Mouse (Mus musculus) cerebellum, adult 9-11 months (tissue): Measurements from ENCODE around the gene Hecw1.

ENCODE experiments used
- DNase-seq: peaks from one replicate; pipeline ENCODE4 v3.0.0; 2022

Gene Hecw1

GRCm38 (mm10) chr13:14522906-14523269, at the start of gene Hecw1:
Gene Hecw1 (minus strand): TSS chr13:14523228.
- DNase-seq: no peak

DNA sequence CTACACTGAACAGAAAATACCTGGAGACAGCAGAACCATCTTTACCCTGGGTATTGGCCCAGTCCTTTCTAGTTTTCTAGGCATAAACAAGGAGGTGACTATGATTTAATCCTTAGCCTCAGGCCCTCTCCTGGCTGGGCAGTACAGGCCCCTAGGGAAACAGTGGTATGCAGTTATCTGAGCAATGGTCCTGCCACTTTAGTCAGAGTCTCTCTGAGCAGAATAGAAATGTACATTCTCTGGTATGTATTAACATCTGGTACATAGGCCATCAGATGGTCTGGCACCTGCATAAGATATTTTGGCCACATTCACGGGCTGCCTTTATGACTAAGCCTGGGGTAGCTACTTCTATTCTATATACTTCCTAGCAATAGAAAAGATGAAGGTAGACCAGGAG, 38.3 kb upstream of the Hecw1 start:
- DNase-seq: no peak

DNA sequence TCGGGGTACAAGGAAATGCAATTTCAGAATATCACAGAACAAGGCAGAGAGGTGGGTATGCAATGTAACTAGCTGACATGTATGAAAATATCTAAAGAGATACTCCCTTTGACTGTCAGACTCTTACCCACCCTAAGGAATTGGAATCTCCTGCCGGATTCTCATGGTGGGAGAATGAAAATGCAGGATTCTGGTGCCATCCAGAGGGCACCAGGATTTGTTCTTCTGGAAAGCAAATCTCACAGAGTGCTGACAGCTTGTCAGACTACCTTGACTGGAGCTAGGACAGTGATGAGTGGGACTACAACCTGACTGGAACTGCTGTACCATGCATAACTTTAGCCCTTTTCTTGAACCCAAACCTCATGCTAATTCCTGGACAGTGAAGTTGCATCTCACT, 29.6 kb upstream of the Hecw1 start:
- DNase-seq: no peak

- no peak for DNase-seq
Observed at GRCm38 (mm10) chr13:14542860-14543259, 19.8 kb upstream of the Hecw1 start.

DNA sequence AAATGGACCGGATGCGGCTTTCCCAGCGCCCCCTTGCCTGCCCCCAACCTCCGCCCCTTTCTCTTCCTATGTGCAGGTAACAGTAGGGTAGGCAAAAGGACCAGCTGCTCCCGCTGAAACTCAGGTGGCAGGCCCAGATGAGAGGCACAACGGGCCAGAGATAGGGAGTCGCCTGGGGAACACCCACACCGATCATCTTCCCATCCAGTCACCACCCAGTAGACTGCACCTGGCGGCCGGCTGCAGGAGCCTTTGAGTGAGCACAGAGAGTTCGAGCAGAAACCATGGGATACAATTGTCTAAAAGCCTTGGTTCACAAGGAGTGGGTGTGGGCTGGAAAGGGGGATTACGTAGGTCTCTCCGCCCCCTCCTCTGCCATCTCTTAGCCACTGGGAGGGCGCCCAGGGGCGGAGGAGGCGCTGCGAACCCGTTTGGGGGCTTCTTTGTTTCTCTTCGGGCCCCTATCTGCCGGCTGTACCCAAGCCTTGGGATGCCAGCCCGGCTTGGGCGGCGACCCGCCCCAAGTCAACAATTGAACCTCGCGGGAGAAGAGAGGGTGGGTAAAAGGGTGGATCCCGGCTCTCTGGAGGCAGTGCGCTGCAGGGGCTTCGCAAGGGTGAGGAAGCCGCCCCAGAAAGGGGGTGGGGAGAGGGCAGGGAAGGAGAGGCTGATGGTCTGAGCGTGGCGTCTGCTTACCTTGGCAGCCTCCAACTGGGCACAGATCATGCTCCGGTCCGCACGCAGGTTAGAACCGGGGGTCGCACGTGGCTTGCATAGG, 711 bp downstream of the Hecw1 start:
- peak; percentile 74 for DNase-seq

GRCm38 (mm10) chr13:14521746-14522127, 1.3 kb downstream of the Hecw1 start:
- peak; percentile 56 for DNase-seq

GRCm38 (mm10) chr13:14519605-14520004, 3.4 kb downstream of the Hecw1 start:
- DNase-seq: no peak

GRCm38 (mm10) chr13:14517478-14517877, 5.5 kb downstream of the Hecw1 start:
- DNase-seq: no peak

DNA sequence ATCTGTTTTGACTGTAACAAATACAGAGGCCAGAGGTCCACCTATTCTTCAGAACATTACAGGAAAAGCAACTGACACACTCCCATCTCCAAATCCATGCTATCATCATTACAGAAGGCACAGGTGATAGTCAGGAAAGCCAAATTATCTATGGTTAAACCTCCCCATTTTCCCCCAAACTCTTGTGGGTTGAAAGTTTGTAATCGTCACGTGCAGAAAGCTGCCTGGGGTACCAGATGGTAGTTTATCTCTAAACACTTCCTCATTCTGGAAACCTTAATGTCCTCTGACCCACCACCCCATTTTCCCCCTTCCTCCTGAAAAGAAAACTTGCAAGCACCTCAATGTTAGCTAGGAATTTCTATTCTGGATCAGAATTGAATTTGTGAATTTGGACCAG, 7.9 kb downstream of the Hecw1 start:
- DNase-seq: no peak

DNA sequence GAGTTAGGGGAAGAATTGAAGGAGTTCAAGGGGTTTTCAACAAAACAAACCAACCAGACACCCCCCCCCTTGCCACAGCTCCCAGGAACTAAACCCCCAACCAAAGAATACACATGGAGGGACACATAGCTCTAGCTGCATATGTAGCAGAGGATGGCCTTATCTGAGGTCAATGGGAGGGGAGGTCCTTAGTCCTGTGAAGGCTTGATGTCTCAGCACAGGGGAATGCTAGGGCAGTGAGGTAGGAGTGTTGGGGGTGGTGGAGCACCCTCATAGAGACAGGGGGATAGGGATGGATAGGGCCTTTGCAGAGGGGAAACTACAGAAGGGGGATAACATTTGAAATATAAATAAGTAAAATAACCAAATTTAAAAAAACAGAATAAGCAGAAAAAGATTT, 9.1 kb downstream of the Hecw1 start:
- no peak for DNase-seq

- DNase-seq: no peak
Observed at GRCm38 (mm10) chr13:14506765-14507164, 16.3 kb downstream of the Hecw1 start.

- DNase-seq: no peak
Observed at GRCm38 (mm10) chr13:14500251-14500650, 22.8 kb downstream of the Hecw1 start.

DNA sequence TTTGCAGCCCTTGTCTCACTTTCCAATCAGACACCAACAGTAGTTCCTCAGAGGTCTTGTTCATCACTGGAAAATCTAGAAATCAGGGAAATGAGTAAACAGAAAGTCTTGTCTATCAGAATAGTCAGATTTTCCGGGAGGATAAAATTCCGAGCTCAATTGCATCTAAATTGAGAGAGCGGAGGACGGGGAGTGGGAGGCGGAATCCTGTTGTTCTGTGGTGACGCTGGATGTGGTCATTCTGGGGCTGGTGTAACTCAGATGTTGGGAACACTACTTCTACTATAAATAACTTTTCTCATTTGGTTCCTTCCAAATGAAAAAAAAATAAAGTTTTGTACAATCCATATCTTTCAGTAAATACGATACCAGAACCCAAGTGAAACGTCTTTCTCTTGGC, 24.2 kb downstream of the Hecw1 start:
- DNase-seq: no peak

DNA sequence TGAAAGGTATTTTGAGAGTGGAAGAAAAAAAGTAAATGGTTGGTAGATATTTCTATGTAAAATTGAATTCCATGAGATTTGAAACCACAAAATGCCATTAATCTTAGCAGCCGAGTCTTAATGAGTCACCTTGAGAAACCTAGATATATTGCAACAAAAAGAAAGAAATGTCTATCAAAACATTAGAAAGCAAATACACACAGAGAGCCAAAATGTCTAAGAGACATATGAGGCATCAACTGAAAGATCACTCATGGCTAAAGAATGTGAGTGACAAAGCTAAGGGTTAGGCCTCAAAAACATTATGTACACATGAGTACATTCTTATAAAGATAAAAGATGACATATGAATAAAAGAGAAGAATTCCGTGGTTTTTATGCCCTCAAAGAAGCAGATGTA, 26.1 kb downstream of the Hecw1 start:
- DNase-seq: no peak

GRCm38 (mm10) chr13:14487812-14488211, 35.2 kb downstream of the Hecw1 start:
- DNase-seq: no peak

- DNase-seq: no peak
Observed at GRCm38 (mm10) chr13:14471121-14471520, 51.9 kb downstream of the Hecw1 start.

DNA sequence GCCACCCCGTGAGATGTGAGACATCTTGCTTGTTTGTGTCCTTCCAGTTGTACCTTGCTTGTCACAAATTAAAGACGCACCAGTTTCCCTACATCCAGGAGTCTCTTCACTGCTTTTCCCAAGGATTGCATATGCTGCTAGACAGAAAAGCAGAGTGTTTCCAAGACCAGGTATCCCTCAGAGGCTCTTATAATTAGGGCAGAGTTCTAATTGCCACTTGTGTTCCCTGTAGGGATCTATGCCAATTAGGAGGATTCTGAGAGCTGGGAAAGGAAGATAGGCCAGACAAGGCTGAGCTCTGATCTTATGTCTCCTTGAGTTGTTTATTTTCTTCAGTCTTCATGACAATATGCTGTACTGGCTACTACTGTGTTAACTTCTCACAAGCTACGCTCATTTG, 55.5 kb downstream of the Hecw1 start:
- DNase-seq: no peak

- no peak for DNase-seq
Observed at GRCm38 (mm10) chr13:14461036-14461435, 62.0 kb downstream of the Hecw1 start.

GRCm38 (mm10) chr13:14457043-14457442, 66.0 kb downstream of the Hecw1 start:
- no peak for DNase-seq

DNA sequence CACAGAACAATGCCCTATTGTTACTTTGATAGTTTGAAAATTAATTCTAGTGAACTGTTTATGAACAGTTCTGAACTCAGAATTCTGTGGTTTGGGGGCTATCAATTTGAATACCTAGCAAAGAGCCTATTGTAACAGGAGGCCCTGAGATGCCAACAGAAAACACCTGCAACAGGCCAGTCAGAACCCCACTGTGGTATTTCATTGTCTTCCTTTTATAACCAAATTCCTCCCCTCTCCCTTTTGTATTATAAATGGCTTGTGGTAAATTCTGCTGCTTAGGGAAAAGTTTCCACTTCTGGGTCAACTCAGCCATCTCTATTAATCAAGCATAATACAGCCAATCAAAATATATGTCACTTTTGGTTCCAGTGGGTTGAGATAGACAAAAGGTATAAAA, 83.5 kb downstream of the Hecw1 start:
- DNase-seq: no peak

- DNase-seq: no peak
Observed at GRCm38 (mm10) chr13:14428845-14429553, 94.0 kb downstream of the Hecw1 start.

- DNase-seq: no peak
Observed at GRCm38 (mm10) chr13:14424836-14425235, 98.2 kb downstream of the Hecw1 start.

- DNase-seq: no peak
Observed at GRCm38 (mm10) chr13:14413405-14413804, 109.6 kb downstream of the Hecw1 start.

- no peak for DNase-seq
Observed at GRCm38 (mm10) chr13:14374470-14374869, 148.6 kb downstream of the Hecw1 start.

GRCm38 (mm10) chr13:14365546-14365945, 157.5 kb downstream of the Hecw1 start:
- DNase-seq: peak; percentile 48
